Mouse (Mus musculus) liver, embryonic 13.5 days (tissue): ENCODE results near the gene Caml. TPM values are rescaled to one million over a fixed set of nuclear protein-coding genes. Genes with fewer than 3 reads are reported as not detected.

Source experiments
- polyA plus RNA-seq: library from polyadenylated mRNA; unstranded; fragments of >200 nt; fragmentation: Nextera tagmentation; extraction: Ambion mirVana; gene quantifications from 2 replicates; pipeline ENCODE4 v1.2.1, GENCODE M21; 2015

Caml gene
- polyA plus RNA-seq, 1 experiment from 2014 or later: 15.4 TPM

Other genes starting within 250 kb of the Caml start
- not detected in 2 replicates for gene Slc34a1, start 224.8 kb upstream of the Caml start, polyA plus RNA-seq
- gene Pfn3, start 207.8 kb upstream of the Caml start, polyA plus RNA-seq: not detected in 2 replicates
- 56.5 and 59.8 TPM in 2 replicates for gene F12, start 196.2 kb upstream of the Caml start, polyA plus RNA-seq
- gene Grk6, start 177.9 kb upstream of the Caml start, polyA plus RNA-seq: 23.7 and 25.2 TPM in 2 replicates
- gene Prr7, start 158.7 kb upstream of the Caml start, polyA plus RNA-seq: not detected in 2 replicates
- gene Dbn1, start 134.9 kb upstream of the Caml start, polyA plus RNA-seq: 11.5 and 12.3 TPM in 2 replicates
- gene Pdlim7, start 109.3 kb upstream of the Caml start, polyA plus RNA-seq: 27.5 and 28.8 TPM in 2 replicates
- 3.4 and 3.8 TPM in 2 replicates for gene Dok3, start 93.7 kb upstream of the Caml start, polyA plus RNA-seq
- 31.7 and 32.8 TPM in 2 replicates for gene Ddx41, start 86.3 kb upstream of the Caml start, polyA plus RNA-seq
- gene Fam193b, start 51.9 kb upstream of the Caml start, polyA plus RNA-seq: 7.9 and 8.8 TPM in 2 replicates
- 65.0 and 72.6 TPM in 2 replicates for gene Tmed9, start 49.3 kb upstream of the Caml start, polyA plus RNA-seq
- 7.0 and 7.8 TPM in 2 replicates for gene B4galt7, start 23.1 kb upstream of the Caml start, polyA plus RNA-seq
- gene Ddx46, start 12.0 kb downstream of the Caml start, polyA plus RNA-seq: 20.7 and 27.3 TPM in 2 replicates
- 12.4 and 14.1 TPM in 2 replicates for gene B230219D22Rik, start 70.1 kb downstream of the Caml start, polyA plus RNA-seq
- gene Txndc15, start 91.6 kb downstream of the Caml start, polyA plus RNA-seq: 30.9 and 37.5 TPM in 2 replicates
- gene Pcbd2, start 104.4 kb downstream of the Caml start, polyA plus RNA-seq: 40.9 and 45.3 TPM in 2 replicates
- gene Catsper3, start 161.6 kb downstream of the Caml start, polyA plus RNA-seq: not detected in 2 replicates
- 0.32 and 0.54 TPM in 2 replicates for gene Pitx1, start 213.2 kb downstream of the Caml start, polyA plus RNA-seq